Mouse (Mus musculus): ENCODE results near the gene Timm13.
A peak's percentile ranks its signal among the peaks of the same experiment; 100 is the strongest.

Timm13 gene

GRCm38 (mm10) chr10:80900318-80901247 is at the start of gene Timm13:
Timm13 (minus strand) TSS chr10:80900969.
- DNase-seq (ENCODE audit: extremely low read depth, low read depth): peak; percentile 99

GRCm38 (mm10) chr10:80950314-80950713 is 49.5 kb upstream of the Timm13 start:
- no peak for DNase-seq (ENCODE audit: extremely low read depth, low read depth)

- no peak for DNase-seq (ENCODE audit: extremely low read depth, low read depth)
Measured at GRCm38 (mm10) chr10:80949081-80949480, 48.3 kb upstream of the Timm13 start.

GRCm38 (mm10) chr10:80948570-80948969 is 47.8 kb upstream of the Timm13 start:
- no peak for DNase-seq (ENCODE audit: extremely low read depth, low read depth)

- no peak for DNase-seq (ENCODE audit: extremely low read depth, low read depth)
Measured at GRCm38 (mm10) chr10:80947802-80948201, 47.0 kb upstream of the Timm13 start.

- no peak for DNase-seq (ENCODE audit: extremely low read depth, low read depth)
Measured at GRCm38 (mm10) chr10:80946684-80947437, 46.1 kb upstream of the Timm13 start.

GRCm38 (mm10) chr10:80944231-80944630 is 43.5 kb upstream of the Timm13 start:
- DNase-seq (ENCODE audit: extremely low read depth, low read depth): no peak

GRCm38 (mm10) chr10:80943701-80944100 is 42.9 kb upstream of the Timm13 start:
- DNase-seq (ENCODE audit: extremely low read depth, low read depth): no peak

- no peak for DNase-seq (ENCODE audit: extremely low read depth, low read depth)
Measured at GRCm38 (mm10) chr10:80942919-80943318, 42.1 kb upstream of the Timm13 start.

- DNase-seq (ENCODE audit: extremely low read depth, low read depth): no peak
Measured at GRCm38 (mm10) chr10:80940988-80941347, 40.2 kb upstream of the Timm13 start.

- DNase-seq (ENCODE audit: extremely low read depth, low read depth): no peak
Measured at GRCm38 (mm10) chr10:80940320-80940987, 39.7 kb upstream of the Timm13 start.

- peak; percentile 61 for DNase-seq (ENCODE audit: extremely low read depth, low read depth)
Measured at GRCm38 (mm10) chr10:80939671-80940070, 38.9 kb upstream of the Timm13 start.

GRCm38 (mm10) chr10:80938831-80939550 is 38.2 kb upstream of the Timm13 start:
- no peak for DNase-seq (ENCODE audit: extremely low read depth, low read depth)

GRCm38 (mm10) chr10:80937646-80938045 is 36.9 kb upstream of the Timm13 start:
- DNase-seq (ENCODE audit: extremely low read depth, low read depth): no peak

- DNase-seq (ENCODE audit: extremely low read depth, low read depth): no peak
Measured at GRCm38 (mm10) chr10:80936810-80937164, 36.0 kb upstream of the Timm13 start.

GRCm38 (mm10) chr10:80936135-80936809 is 35.5 kb upstream of the Timm13 start:
- DNase-seq (ENCODE audit: extremely low read depth, low read depth): no peak

GRCm38 (mm10) chr10:80935698-80936097 is 34.9 kb upstream of the Timm13 start:
- no peak for DNase-seq (ENCODE audit: extremely low read depth, low read depth)

- DNase-seq (ENCODE audit: extremely low read depth, low read depth): no peak
Measured at GRCm38 (mm10) chr10:80935241-80935640, 34.5 kb upstream of the Timm13 start.

GRCm38 (mm10) chr10:80934136-80934985 is 33.6 kb upstream of the Timm13 start:
- DNase-seq (ENCODE audit: extremely low read depth, low read depth): no peak
